Mouse (Mus musculus): ENCODE results near the gene Slc10a7.

The Slc10a7 gene

DNA sequence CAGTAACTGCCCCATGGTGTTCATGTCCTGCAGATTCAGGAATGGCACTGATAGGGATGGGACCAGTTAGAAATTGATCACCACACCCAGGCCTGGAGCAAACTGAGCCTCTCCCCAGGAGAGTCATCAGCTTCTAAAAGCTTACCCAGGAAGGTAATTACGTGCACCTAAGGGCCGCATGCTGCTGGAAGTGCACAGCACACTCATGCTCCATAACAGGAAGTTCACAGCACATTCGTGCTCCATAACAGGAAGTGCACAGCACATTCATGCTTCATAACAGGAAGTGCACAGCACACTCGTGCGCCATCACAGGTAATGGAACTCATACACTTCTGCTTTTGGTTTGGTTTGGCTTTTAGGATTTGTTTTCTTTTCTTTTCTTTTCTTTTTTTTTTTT is 114.8 kb downstream of the Slc10a7 start:
- no peak for DNase-seq (ENCODE audit: low read depth, low spot score)

DNA sequence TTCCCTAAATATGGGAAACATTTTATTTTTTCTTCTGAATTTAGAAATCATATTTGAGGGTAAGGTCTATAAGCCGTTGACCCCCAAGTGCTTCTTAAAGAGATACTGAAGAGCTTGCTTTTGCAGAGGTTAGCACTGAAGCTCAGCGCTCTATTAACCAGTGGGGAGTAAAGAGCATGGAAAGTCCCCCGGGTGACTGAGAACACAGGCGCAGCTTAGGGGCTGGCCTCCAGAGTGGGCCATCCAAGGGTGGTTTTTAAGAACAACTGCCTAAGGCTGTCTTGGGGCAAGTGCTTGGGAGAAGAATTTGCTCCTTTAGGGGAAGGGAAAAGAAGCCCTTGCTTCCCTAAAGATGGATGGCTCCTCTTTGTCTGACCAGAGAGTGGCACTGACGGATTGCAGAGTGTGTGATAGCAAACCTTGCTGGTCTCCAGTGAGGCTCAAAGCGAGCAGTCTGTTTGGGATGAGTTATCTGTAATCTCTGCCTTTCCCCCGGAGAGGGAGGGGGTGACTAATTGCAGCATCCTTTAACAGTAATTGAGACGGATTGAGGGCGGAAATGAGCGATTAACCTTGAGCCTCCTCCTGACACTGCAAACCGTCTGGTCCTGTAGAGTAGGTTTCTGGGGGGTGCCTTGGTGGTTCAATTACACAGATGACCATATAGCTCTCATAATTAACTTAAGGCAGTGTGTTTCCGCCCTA is 115.7 kb downstream of the Slc10a7 start:
- DNase-seq (ENCODE audit: low read depth, low spot score), result no peak

DNA sequence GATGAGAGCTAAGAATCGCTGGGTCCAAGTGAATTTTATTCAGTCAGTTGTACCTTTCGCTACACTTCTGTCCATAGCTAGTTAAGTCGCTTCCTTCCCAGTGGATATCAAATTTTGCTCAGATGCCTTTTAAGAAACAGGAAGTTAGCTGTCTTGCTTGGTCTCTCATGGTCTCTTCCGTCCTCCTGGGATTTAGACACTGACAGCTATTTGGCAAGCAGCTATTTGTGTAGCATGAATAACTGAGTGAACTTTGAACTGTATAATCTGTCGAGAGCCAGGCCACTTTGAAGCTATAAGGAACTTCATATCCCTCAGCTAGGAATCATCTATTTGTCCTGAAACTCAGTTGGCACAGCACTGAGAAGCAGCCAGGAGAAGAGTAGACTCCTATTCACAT is 117.5 kb downstream of the Slc10a7 start:
- no peak for DNase-seq (ENCODE audit: low read depth, low spot score)

DNA sequence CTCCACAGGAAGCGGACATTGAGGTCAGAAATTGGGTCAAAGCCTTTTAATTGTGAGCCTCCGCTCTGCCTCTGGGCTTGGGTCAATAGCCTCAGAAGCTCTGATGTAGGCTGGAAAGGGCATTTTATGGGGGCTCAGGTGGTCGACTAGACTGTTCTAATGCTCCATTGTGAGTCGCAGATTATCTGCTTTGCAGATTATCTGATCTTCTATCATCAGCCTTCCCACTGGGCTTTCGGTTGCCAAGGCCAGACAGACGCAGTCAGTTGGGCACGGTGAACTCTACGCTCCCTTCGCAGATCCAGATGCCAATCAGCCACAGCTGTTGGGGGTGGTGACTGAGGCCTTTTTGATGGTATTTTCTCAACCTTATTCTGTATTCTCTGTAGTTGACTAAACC is 118.6 kb downstream of the Slc10a7 start:
- no peak for DNase-seq (ENCODE audit: low read depth, low spot score)

DNA sequence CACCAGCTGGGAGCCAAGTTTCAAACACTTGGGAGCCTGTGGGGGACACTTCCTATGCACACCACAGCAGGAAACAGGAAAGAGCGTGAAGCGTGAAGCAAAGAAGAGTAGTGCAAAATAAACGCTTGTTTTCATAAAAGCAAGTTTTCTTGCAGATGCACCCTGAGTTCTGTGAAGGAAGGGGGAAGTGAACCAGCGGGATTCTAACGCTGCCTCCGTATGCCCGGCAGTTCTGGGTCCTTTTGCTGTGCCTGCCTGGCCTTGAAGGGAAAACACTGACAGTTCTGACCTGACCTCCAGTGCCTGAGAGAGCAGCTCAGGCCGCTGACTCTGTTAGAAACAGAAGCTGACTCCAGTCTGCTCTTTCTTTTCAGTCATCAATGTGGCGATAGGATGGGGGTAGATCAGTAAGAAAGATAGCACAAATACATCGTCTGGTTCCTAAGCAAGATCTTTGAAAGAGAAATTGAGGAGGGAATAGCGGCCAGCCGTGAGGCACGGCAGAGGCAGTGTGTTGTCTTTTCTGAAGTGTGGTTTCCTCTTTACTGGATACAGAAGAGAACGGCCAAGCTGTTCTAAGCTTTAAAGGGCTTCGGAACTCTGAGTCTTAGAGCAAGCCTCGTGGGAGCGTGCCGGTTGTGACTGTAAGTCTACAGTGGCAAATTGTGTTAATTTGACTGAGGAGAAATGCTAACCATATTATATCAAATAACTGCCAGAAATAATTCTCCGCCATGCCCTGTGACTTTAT is 121.4 kb downstream of the Slc10a7 start:
- no peak for DNase-seq (ENCODE audit: low read depth, low spot score)

DNA sequence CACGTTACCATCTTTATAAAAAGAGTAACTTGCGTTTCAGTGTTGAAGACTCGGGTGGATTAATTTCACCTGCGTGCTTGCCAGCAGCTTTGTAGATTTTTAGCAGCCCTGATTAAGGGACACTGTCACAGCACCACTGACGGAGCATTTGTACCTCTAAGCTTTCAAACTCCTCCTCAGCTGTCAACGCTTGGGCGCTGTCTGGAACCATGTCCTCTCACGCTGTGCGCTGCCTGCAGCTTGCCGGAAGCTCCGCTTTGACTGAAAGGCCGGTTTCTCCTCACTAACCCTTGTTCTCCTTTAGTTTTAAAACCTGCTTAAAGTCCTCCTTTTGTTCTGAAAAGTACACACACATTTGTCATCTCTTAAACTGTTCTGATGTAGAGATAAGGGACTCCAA is 123.9 kb downstream of the Slc10a7 start:
- DNase-seq (ENCODE audit: low read depth, low spot score), result no peak

DNA sequence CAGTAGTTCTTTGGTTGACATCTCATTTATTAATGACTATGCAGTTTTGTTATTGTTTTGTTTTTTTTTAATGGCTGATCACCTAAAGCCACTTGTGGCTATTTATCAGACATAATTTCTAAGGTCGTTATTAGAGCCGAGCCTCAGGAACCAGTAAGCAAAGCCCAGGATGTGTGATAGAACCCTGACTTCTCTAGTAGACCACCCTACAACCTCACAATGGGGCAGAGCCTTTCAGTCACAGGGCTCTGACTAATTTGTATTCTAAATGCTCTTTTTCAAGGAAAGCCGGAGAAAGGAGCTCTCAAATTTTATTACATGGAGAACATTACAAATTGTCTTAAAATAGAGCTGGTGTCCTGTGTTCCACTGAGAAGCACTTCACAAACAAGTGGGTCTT is 124.9 kb downstream of the Slc10a7 start:
- no peak for DNase-seq (ENCODE audit: low read depth, low spot score)

DNA sequence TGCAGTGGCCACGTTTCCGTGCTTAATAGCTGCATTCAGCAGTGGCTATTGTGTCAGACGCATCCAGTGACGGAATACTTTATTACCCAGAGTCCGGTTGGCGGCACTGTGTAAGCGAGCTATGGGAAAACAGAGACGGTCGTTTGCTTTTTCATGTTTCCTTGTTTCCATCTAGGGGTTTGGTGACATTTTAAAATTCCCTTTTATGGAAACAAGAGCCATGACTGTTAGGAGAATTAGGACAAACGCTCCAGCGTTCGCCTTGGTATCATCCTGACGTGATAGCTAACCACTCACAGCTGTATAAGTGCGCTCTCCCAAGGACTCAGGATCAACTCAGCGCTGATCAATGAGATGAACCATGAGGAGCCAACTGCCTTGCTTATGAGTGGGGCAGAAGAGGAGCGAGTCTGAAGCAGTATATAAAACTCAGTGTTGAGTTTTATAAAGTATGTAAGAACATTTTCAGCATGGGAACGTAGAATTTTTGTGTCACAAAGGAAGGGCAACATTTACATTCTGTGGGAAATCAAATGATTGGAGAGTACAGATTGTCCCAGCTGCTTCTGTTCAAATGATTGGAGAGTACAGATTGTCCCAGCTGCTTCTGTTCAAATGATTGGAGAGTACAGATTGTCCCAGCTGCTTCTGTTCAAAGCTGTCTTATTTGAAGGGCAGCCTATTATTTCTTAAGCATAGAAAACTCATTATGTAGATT is 125.5 kb downstream of the Slc10a7 start:
- no peak for DNase-seq (ENCODE audit: low read depth, low spot score)

DNA sequence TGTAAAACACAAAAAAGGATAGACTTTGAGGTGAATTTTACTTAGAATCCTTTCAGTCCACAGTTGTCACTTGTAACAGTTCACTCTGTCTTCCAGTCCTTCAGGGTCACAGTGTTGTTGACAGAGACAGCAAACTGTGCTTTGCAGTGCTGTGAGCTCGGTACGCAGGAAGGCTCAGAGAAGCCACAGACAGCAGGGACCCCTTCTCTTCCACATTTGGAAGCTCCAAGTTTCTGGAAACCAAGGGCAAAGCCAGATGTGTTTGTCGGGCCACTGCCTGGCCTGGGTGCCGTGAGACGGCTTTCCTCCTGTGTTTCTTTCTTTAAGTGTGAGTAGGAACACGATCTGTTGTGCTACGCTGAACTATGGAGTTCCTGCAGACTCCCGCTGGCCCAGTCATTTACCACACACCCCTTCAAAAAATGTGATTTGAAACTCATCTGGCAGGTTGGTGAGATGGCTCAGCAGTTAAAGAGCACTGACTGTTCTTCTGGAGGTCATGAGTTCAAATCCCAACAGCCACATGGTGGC is 126.2 kb downstream of the Slc10a7 start:
- DNase-seq (ENCODE audit: low read depth, low spot score), result no peak

DNA sequence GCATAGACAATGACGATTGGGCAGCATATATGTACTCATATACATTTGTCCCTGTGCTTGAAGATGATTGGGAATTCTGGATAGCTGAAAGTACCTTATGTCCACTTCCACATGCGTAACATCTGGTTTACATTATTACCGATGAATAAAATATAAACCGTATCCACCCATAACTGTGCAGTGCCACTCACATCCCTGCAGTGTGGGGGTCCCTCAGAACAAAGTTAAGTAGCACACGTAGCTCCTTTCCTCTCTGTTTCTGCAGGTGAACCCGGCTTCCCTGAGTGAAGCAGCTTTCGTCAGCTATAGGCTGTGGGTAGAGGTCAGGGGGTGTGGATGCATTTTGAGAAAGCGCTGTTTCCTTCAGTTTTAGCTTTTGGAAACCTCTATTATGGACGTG is 132.8 kb downstream of the Slc10a7 start:
- DNase-seq (ENCODE audit: low read depth, low spot score), result no peak

DNA sequence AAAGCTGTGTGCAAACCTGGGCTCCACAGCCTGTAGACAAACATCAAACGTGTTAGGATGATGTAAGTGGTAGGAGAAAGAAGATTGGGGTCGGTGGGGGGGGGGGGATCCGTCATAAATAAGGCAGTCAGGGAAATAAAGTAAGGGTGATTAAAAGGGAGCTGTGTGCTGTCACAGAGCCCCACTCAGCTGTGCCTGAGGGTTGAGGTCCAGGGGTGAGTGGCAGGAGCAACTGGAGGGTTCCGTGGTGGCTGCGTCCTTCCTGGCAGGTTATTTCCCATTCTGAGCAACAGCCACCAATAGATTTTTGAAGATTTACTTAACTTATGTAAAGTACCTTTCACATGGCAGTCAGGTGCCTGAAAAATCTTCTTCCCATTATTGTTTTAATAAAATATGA is 133.2 kb downstream of the Slc10a7 start:
- no peak for DNase-seq (ENCODE audit: low read depth, low spot score)

DNA sequence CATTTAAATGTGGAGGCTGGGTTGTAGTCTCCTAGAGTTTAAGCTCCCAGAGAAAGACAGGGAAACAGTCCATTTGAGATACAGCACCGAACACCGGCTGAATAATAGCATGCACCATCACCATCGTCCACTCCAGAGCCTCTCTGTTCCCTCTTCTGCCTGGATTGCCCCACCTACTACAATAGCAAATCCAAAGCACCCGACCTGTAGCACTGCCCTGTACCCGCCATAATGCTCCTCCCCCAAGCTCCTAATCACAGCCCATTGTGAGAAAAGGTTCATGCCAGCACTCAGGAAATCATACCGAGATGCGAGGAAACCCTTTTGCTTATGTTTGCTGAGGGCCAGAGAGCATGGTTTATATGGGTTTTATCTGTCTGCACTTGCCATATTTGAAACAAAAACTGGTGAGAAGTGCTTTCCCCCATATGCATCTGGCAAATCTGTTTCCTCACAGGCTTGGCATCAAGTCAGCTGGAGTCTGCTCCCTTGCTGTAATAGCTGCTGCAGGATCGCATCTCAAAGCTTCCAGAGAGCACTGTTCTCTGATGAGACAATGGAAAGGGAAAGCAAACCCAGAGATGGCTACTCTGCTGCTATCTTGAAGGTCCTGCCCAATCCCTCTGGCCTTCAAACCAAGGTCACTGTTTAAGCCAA is 138.0 kb downstream of the Slc10a7 start:
- peak; percentile 48 for DNase-seq (ENCODE audit: low read depth, low spot score)

DNA sequence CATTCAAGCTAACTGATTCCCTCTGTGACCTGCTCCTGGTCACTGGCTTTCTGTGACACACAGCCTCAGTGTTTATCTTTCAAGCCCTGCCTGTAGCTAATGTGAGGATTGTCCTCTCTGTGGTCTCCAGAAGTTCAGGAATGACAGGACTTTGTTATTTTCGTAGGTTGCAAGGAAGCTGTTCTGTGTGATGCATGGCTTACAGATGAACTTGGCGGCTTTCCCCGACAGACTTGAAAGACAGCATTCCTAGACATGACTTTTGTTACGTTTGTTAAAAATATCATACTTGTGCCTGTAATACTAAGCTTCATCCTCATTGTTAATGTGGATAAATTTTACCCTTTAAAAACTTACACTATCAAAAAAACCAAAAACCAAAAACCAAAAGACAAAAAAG is 138.7 kb downstream of the Slc10a7 start:
- no peak for DNase-seq (ENCODE audit: low read depth, low spot score)

DNA sequence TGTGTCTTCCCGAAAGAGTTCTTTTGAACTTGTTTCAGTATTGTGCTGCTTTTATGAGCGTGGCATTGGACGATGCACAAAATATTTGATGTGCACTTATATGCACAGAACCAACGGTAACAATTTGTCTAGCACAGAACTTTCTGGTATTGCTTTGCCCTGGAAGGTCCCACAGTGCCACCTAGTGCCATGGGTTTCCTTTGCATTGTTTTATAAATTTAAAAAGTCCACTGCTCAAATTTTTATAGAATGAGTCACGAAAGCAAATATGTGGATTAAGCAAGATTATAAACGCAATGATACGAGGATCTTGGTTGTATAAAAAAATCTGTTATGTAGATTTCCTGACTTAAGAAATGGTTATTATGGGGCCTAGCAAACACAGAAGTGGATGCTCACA is 139.8 kb downstream of the Slc10a7 start:
- DNase-seq (ENCODE audit: low read depth, low spot score), result peak; percentile 45

DNA sequence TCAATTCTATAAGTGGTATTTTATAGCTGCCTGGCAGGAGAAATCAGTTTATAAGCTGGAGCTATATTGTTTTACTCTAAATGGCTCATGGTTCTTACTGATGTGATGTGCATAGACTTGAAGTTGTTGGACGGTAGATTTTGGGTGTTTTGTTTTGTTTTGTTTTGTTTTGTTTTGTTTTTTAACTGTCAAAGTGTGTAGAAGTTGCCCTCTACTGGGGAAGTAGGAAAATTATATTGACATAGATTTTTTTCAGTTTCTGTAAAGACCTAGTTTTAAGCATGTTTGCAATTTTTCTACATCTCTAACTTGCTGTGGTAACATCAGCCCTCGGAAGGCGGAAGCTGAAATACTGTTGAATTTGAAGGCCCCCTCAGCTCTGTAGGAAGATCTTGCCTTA is 142.5 kb downstream of the Slc10a7 start:
- no peak for DNase-seq (ENCODE audit: low read depth, low spot score)

DNA sequence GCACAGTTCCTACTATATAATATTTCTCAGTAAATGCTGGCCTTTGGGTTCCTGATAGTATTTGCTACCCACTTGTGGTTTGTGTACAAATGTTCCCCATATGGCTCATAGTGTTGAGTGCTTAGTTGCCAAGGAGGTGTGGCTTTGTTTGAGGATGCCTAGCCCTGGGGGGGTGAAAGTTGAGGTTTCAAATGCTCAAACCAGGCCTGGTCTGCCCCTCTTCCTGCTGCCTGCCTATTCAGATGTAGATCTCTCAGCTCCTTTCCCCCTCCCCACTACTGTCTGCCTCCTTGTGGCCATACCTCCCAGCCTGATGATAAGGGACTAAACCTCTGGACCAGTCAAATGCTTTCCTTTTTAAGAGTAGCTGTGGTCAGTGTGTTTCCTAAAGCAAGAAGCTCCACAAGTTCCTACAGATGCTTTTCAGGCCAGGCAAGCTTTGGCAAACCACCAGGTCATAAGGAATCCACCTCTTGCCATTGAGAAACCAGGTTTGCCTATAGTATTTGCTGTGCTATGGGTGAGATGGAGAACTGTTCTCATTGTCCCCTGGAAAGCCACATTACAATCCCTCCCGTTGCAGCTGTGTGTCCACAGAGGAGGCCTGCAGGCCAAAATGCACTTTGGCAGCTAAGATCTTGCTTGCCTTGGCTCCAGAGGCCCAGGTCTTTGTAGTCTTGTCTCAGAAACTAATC is 146.4 kb downstream of the Slc10a7 start:
- no peak for DNase-seq (ENCODE audit: low read depth, low spot score)

DNA sequence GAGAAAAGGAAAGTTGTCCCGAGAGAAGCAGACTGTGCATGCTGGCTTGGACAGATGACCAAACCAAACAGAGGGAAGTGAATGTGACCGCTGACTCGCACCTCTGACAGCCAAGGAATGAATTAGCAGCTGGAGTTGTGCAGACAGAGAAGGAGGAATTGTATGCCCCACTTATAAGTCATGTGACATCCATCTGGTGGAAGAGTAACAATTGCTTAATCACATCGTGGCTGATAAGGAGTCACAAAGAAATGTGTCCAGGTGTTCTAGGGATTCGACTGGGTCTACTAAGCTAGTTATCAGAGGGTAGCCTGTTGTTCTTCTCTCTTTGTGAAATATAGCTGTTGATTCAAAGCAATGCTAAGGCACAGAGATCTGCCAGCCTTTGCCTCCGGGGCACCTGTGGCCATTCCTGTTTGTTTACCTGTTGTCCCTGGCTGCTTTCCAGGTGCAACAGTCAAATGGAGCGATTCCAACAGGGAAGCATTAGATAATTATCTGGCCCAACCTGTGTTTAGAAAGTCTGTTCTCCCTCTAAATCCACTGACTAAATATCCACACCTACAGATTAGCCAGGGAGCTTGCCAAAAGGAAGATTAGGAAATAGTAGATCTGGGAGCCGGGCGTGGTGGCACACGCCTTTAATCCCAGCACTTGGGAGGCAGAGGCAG is 147.7 kb downstream of the Slc10a7 start:
- DNase-seq (ENCODE audit: low read depth, low spot score), result no peak

DNA sequence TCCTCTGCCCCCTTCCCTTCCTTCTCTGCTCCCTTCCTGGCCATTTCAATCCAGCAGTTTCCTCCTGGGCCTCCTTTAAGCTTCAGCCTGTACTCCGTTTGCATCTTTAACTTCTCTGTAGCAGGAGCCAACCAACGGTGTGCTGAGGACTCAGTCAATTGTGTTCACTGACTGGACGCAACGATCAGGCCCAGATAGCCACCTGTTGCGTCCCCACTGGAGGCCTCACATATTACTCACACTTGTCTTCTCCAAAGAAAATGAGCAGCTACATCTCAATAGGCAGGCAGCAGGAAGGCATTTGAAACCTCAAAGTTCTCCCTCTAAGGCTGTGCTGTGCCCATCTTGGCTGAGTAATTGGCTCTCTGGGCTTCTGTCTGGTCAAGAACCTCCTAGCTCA is 149.0 kb downstream of the Slc10a7 start:
- no peak for DNase-seq (ENCODE audit: low read depth, low spot score)

DNA sequence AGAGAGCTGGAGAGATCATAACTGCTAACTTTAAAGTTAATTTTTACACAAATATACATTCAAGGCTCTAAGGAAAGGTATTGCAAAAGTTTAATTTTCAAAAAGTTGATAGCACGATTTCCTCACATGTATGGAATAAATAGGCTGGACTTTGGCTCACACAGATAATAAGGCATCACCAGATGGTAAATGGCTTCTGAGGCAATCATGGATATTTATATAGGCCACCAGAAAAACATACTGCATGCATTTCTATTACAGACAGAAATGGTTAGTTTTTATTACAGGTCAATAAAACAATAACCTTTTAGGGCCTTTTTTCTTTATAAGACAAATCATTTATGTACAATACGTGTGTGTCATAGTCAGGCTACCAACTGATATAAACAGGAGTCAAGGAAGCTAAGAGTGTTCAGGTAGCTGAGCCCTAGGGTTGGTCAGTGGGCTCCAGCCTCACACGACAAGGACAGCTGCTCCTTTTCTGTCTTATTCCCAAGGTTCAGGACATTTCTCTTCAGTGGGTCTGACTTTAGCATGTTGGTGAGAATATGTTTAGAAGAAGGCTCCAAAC is 150.6 kb downstream of the Slc10a7 start:
- DNase-seq (ENCODE audit: low read depth, low spot score), result no peak

DNA sequence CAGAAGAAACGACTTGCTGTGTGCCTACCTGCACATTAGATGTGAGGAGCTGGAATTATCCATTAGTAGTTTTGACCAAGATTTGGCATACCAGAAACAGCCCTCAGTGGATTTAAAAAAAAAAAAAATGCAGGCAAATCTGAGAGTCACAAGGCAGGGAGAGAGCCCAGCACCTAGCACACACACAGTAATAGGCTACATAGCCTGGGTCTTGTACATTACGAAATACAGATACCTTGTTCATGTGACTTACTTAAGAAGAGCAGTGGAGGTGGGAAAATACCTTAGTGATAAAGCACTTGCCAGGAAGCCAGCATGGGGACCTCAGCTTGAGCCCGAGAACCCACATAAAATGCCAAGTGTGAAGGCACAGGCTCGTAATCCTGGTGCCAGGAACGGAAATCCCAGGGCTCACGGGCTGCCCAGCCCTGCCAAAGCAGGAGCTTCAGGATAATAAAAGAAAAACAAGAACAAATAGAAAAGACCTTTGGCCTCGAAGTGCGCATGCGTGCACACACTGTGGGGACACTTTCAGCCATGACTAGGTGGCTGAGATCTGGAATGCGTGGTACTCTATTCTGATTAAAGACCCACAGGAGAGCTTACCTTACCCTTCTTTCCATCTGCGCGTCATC is 155.3 kb downstream of the Slc10a7 start:
- DNase-seq (ENCODE audit: low read depth, low spot score), result no peak
